Mouse (Mus musculus) MEL (cell line): Measurements from ENCODE around the gene Usp25.

Experiments used
- BHLHE40 ChIP-seq: IDR thresholded peaks from 2 replicates; pipeline ENCODE4 v1.6.1; 2012; ENCODE audit warnings: low read depth, mild to moderate bottlenecking, inconsistent platforms, low read length, improper control_type of control experiment, borderline replicate concordance
- CTCF ChIP-seq, 3 experiments: IDR thresholded peaks in 2 of 3; conservative IDR thresholded peaks in 1 of 3; 2 replicates each; pipeline ENCODE4 v1.5.1; 2011 to 2012; ENCODE audit warnings: low read length in 3 of 3, low read depth in 2 of 3, mild to moderate bottlenecking in 2 of 3, improper control_type of control experiment in 1 of 3, inconsistent platforms in 1 of 3, mixed read lengths in 1 of 3, moderate library complexity in 1 of 3; ENCODE audit not compliant: control insufficient read depth in 1 of 3, insufficient read depth in 1 of 3, poor library complexity in 1 of 3, severe bottlenecking in 1 of 3
- E2F4 ChIP-seq: IDR thresholded peaks from 2 replicates; pipeline ENCODE4 v1.6.1; 2011; ENCODE audit warnings: low read depth, low read length, improper control_type of control experiment, borderline replicate concordance
- GATA1 ChIP-seq: IDR thresholded peaks from 2 replicates; pipeline ENCODE4 v1.6.1; 2011; ENCODE audit warnings: low read depth, low read length, improper control_type of control experiment
- MAFK ChIP-seq: IDR thresholded peaks from 2 replicates; pipeline ENCODE4 v1.6.1; 2011; ENCODE audit warnings: low read depth, mild to moderate bottlenecking, low read length, improper control_type of control experiment, borderline replicate concordance
- MEF2A ChIP-seq: IDR thresholded peaks from 2 replicates; pipeline ENCODE4 v1.6.1; 2014; ENCODE audit warnings: low read depth, mild to moderate bottlenecking, inconsistent platforms, low read length, improper control_type of control experiment; ENCODE audit not compliant: poor library complexity, insufficient replicate concordance, severe bottlenecking; ENCODE audit errors: extremely low read depth
- MXI1 ChIP-seq: IDR thresholded peaks from 2 replicates; pipeline ENCODE4 v1.6.1; 2011; ENCODE audit warnings: mild to moderate bottlenecking, low read depth, low read length, improper control_type of control experiment
- MYC ChIP-seq: IDR thresholded peaks from 2 replicates; pipeline ENCODE4 v1.6.1; 2011; ENCODE audit warnings: low read depth, mild to moderate bottlenecking, low read length, improper control_type of control experiment, moderate library complexity
- NRF1 ChIP-seq: IDR thresholded peaks from 2 replicates; pipeline ENCODE4 v1.6.1; 2014; ENCODE audit warnings: low read depth, mild to moderate bottlenecking, inconsistent platforms, low read length, improper control_type of control experiment, moderate library complexity; ENCODE audit not compliant: poor library complexity, insufficient read depth, severe bottlenecking
- POLR2A ChIP-seq, 2 experiments: IDR thresholded peaks; 2 replicates each; pipeline ENCODE4 v1.6.1; 2011 to 2012; ENCODE audit warnings: low read length in 2 of 2, mild to moderate bottlenecking in 2 of 2, control low read depth in 1 of 2, improper control_type of control experiment in 1 of 2, low read depth in 1 of 2, moderate library complexity in 1 of 2; ENCODE audit not compliant: control insufficient read depth in 1 of 2, insufficient read depth in 1 of 2, poor library complexity in 1 of 2
- RAD21 ChIP-seq: IDR thresholded peaks from 2 replicates; pipeline ENCODE4 v1.6.1; 2011; ENCODE audit warnings: mild to moderate bottlenecking, low read depth, low read length, improper control_type of control experiment
- RCOR1 ChIP-seq: IDR thresholded peaks from 2 replicates; pipeline ENCODE4 v1.6.1; 2012; ENCODE audit warnings: low read depth, mild to moderate bottlenecking, inconsistent platforms, low read length, improper control_type of control experiment
- SMC3 ChIP-seq: IDR thresholded peaks from 2 replicates; pipeline ENCODE4 v1.6.1; 2011; ENCODE audit warnings: low read depth, low read length, improper control_type of control experiment
- UBTF ChIP-seq: IDR thresholded peaks from 2 replicates; pipeline ENCODE4 v1.6.1; 2012; ENCODE audit warnings: low read depth, mild to moderate bottlenecking, inconsistent platforms, low read length, improper control_type of control experiment, moderate library complexity, borderline replicate concordance; ENCODE audit not compliant: insufficient read depth

DNA sequence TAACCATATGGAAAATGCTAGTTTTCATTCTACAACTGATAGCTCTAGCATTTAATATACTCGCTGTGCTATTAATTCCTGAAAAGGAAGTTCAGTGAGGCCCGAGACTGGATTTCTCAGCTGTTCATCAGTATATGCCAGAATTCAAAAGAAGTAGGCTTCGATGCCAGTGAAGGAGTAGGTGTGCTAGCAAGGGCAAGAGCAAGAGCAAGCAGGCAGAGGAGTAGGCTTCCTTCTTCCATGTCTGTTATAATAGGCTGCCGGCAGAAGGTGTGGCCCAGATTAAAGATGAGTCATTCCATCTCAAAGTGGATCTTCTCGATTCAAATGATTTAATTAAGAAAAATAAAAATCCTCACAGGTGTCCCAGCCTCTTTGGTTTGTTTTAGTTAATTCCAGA is 30.0 kb downstream of the Usp25 start:
- no peak for TF ChIP-seq MYC
- TF ChIP-seq RCOR1: no peak
- TF ChIP-seq MXI1: no peak
- no peak for TF ChIP-seq CTCF (IDR thresholded peaks at IDR 0.05 in 2 of 3, conservative IDR thresholded peaks at IDR 0.05 in 1 of 3; ENCODE audit: control insufficient read depth in 1 of 3, insufficient read depth in 1 of 3, low read depth in 2 of 3, low read length in 3 of 3, poor library complexity in 1 of 3, severe bottlenecking in 1 of 3)
- no peak for TF ChIP-seq SMC3
- no peak for TF ChIP-seq E2F4
- no peak for TF ChIP-seq UBTF
- TF ChIP-seq NRF1: no peak
- TF ChIP-seq MEF2A: no peak
- no peak for TF ChIP-seq RAD21
- TF ChIP-seq BHLHE40: no peak
- TF ChIP-seq MAFK: no peak
- no peak for TF ChIP-seq GATA1
- TF ChIP-seq POLR2A (IDR thresholded peaks at IDR 0.05; ENCODE audit: control insufficient read depth in 1 of 2, insufficient read depth in 1 of 2, low read depth in 1 of 2, low read length in 2 of 2, poor library complexity in 1 of 2): no peak
